Mouse (Mus musculus): ENCODE measurements around the gene Gm49416.

GRCm38 (mm10) chr19:8864265-8864664, 24.5 kb upstream of the Gm49416 start:
- no peak for TF ChIP-seq CTCF (IDR thresholded peaks at IDR 0.05)
- TF ChIP-seq POLR2A (IDR thresholded peaks at IDR 0.05; ENCODE audit: insufficient read depth, low read depth, low read length), result no peak
- no peak for TF ChIP-seq EP300 (IDR thresholded peaks at IDR 0.05; ENCODE audit: insufficient read depth, low read depth, low read length)
